Mouse (Mus musculus): ENCODE measurements around the gene Unc5a.

DNA sequence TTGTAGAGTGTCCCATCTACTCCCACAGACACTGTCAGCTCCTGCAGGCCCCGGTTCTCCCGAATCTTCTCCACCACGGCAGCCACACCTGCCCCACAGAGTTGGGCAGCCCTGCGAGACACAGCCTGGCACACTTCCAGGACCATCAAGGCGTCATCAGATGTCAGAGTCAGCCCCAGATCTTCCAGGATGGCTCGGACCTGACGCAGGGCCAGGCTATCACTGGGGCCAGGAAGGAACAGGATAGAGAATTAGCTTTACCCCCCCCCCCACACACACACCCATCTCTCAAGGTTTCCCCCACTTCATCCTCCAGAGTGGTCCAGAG lies 57.2 kb downstream of the Unc5a start:
- no peak for TF ChIP-seq CTCF (IDR thresholded peaks at IDR 0.05 in 2 of 3, conservative IDR thresholded peaks at IDR 0.05 in 1 of 3; ENCODE audit: control insufficient read depth in 1 of 3, insufficient read depth in 1 of 3, low read depth in 2 of 3, low read length in 3 of 3, poor library complexity in 1 of 3, severe bottlenecking in 1 of 3)
- no peak for TF ChIP-seq EP300 (IDR thresholded peaks at IDR 0.05; ENCODE audit: low read depth in 1 of 2, low read length in 2 of 2)
- no peak for TF ChIP-seq ZC3H11A (IDR thresholded peaks at IDR 0.05; ENCODE audit: low read depth, low read length)
- TF ChIP-seq TBP (IDR thresholded peaks at IDR 0.05; ENCODE audit: low read depth, low read length), result no peak
